Comparison of ENCODE assay signal across 22 mouse cellular contexts in the genomic region with DNA sequence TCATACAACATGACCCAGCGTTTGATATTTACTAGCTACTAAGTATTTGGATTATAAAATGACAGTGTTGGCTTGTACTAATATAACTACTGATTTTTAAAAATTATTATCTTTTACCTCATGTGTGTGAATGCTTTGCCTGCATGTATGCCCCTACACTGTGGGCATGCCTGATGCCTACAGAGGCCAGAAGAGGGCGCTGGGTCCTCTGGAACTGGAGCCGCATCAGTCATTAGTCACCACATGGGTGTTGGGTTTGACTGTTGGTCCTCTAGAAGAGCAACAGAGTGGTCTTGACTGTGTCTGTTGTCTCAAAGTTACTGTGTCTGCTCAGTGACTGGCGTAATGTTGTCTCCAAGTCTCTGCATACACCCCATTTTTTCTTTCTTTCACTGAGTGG. TPM values are rescaled to one million over a fixed set of nuclear protein-coding genes. Genes with fewer than 3 reads are reported as not detected.
A peak's percentile ranks its signal among the peaks of the same experiment; 100 is the strongest.
DNase-seq lines count a peak whose midpoint lies in the region; TF ChIP-seq lines count a peak whose summit lies in the region.
"Had no signal": no experiment of that assay in that cellular context is flagged by ENCODE, and none has a peak within 500 bp of the region (broad histone marks: within the 10 kb centered on the region; RNA-seq: fewer than 3 reads in every experiment).

No protein-coding gene starts in this region.

- TF ChIP-seq CTCF in layer of hippocampus, adult 2 months (conservative IDR thresholded peaks at IDR 0.05): peak; percentile 72

- DNase-seq in layer of hippocampus, adult 2 months (ENCODE audit: low spot score in 2 of 2): peak in 1 of 2 experiments; percentile 39
- DNase-seq in layer of hippocampus, postnatal 25 days (ENCODE audit: extremely low spot score in 1 of 2, low spot score in 1 of 2): no peak
- DNase-seq in thymus, postnatal 4 days: peak; percentile 24
- DNase-seq in thymus, postnatal 36 days: no peak
- peak; percentile 55 for DNase-seq in R1 (ENCODE audit: low read depth, low spot score)
- no peak for DNase-seq in frontal cortex, postnatal 14 days (ENCODE audit: low spot score in 2 of 2)
- DNase-seq in layer of hippocampus, postnatal 36 days: no peak
- DNase-seq: cerebellum, adult 9-10 months; embryo, embryonic 11 days; gastrocnemius, postnatal 36 days; heart, postnatal 10 days; kidney, postnatal 14 days; layer of hippocampus, adult 9-11 months; right cerebral cortex, adult 18-20 months; spleen, adult 18-20 months had no signal

- H3K4me3 ChIP-seq in layer of hippocampus, adult 2 months: no peak overlapping the region
- H3K4me3 ChIP-seq: hindbrain, embryonic 13.5 days; intestine, embryonic 15.5 days; midbrain, embryonic 13.5 days; stomach, embryonic 15.5 days had no signal

- H3K27ac ChIP-seq in layer of hippocampus, adult 2 months: no peak overlapping the region
- H3K27ac ChIP-seq: hindbrain, embryonic 13.5 days; intestine, embryonic 15.5 days; midbrain, embryonic 13.5 days; stomach, embryonic 15.5 days had no signal

RNA-seq across cellular contexts. Expression of a gene that starts 13.1 kb away (rescaled TPM):
- under 1 TPM; 0.33 to 0.44 TPM for total RNA-seq in layer of hippocampus, adult 2 months (2021)
- total RNA-seq in layer of hippocampus, postnatal 25 days (2021): under 1 TPM; 0.25 to 0.31 TPM
- total RNA-seq in layer of hippocampus, postnatal 36 days (2021): under 1 TPM in 1 of 2 experiments, not detected in 1; 0.22 TPM
- total RNA-seq: gastrocnemius, postnatal 36 days; heart, postnatal 10 days; megakaryocyte progenitor cell, adult 5-6 weeks had no signal

RNA-seq across cellular contexts. Expression of a gene that starts 20.7 kb away (rescaled TPM):
- 100 to 1,000 TPM; 153 to 160 TPM for total RNA-seq in layer of hippocampus, adult 2 months (2021)
- 100 to 1,000 TPM; 139 to 158 TPM for total RNA-seq in layer of hippocampus, postnatal 25 days (2021)
- 100 to 1,000 TPM; 157 to 161 TPM for total RNA-seq in layer of hippocampus, postnatal 36 days (2021)

RNA-seq across cellular contexts. Expression of a gene that starts 35.3 kb away (rescaled TPM):
- 100 to 1,000 TPM; 146 to 150 TPM for total RNA-seq in layer of hippocampus, adult 2 months (2021)
- total RNA-seq in layer of hippocampus, postnatal 25 days (2021): 100 to 1,000 TPM; 149 to 152 TPM
- total RNA-seq in layer of hippocampus, postnatal 36 days (2021): 100 to 1,000 TPM; 135 to 142 TPM
- total RNA-seq: gastrocnemius, postnatal 36 days; liver, adult 2 months; megakaryocyte progenitor cell, adult 5-6 weeks had no signal

RNA-seq across cellular contexts. Expression of a gene that starts 52.0 kb away (rescaled TPM):
- total RNA-seq in layer of hippocampus, adult 2 months (2021): 100 to 1,000 TPM; 655 to 657 TPM
- 100 to 1,000 TPM; 652 to 677 TPM for total RNA-seq in layer of hippocampus, postnatal 25 days (2021)
- 100 to 1,000 TPM; 602 to 611 TPM for total RNA-seq in layer of hippocampus, postnatal 36 days (2021)
- total RNA-seq: ES-E14; gastrocnemius, postnatal 36 days; heart, postnatal 10 days; liver, adult 2 months; megakaryocyte progenitor cell, adult 5-6 weeks had no signal

Comparison
In these comparisons a context has a peak if more than half of its experiments do, and no peak if none do; other contexts are left out.
1. DNase-seq: peak in thymus, postnatal 4 days (single experiment) and R1 (single experiment); none in layer of hippocampus, postnatal 25 days (0 of 2), thymus, postnatal 36 days (0 of 2), frontal cortex, postnatal 14 days (0 of 2) and layer of hippocampus, postnatal 36 days (0 of 2).